Mouse (Mus musculus) layer of hippocampus, postnatal 14 days (tissue): ENCODE measurements at regions not wholly inside any gene's neighbourhood (a gene's known extent, or its start where the extent isn't known, plus 50 kb on each side); places are given as distances from the start of the nearest gene placed in this dataset.

Source experiments
- DNase-seq, 2 experiments: peaks; one replicate each; pipeline ENCODE4 v3.0.0; 2021 to 2022; ENCODE audit warnings: low spot score in 2 of 2, mixed read lengths in 1 of 2

DNA sequence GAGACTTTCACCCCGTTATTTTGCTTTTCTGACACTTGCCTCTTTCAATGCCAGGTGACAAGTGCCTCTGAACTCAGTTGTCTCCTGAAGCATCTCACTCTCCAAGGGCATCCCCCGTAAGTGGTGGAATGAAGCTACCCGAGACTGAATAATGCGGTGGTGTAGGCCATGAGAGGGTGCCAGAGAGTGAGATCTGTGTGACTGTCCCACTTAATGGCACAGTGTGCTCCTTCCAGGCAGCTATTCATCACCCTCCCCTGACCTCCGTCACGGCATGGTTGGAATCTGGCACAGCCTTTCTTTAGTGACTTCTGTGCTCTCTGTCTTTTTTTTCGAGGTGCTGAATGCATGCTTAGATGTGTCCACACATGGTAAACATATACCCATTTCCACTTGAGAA is 102.3 kb upstream of the Hnrnpa3 start:
- DNase-seq: no peak

DNA sequence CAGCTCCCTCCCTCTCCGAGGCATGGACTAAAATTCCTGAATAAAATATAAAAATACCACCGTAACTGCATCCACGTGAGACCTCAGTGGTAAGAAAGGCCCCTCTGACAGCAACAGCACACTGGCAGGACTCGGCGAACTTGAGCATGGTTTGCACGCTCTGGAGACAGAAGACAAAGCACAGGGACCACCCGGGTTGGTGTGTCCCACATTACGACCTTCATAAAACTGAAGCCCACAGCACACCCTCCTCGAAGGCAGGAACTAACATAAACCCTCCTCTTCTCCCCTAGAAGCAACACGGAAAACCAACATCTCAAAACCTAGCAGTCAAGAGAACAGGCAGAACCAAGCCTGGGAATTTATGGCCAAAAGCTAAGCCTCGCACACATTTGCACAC is 101.7 kb upstream of the Hnrnpa3 start:
- DNase-seq: no peak

DNA sequence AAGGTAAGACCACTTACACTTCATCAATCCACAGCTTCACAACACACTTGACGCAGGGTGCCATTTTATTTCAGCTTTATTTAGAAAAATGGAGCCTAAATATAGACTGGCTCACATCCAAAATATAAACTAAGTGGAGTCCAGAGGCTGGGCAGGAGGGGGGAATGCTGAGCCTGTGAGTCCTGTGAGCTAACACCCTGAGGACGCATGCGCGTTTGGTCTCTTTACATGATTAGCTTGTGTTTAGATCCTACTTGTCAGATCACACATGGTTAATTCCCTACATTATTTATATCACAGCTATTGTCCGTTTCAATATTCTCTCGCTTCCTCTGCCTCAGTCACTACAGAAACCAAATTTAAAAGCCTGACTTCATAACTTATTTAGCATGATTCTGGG is 99.1 kb upstream of the Hnrnpa3 start:
- no peak for DNase-seq

DNA sequence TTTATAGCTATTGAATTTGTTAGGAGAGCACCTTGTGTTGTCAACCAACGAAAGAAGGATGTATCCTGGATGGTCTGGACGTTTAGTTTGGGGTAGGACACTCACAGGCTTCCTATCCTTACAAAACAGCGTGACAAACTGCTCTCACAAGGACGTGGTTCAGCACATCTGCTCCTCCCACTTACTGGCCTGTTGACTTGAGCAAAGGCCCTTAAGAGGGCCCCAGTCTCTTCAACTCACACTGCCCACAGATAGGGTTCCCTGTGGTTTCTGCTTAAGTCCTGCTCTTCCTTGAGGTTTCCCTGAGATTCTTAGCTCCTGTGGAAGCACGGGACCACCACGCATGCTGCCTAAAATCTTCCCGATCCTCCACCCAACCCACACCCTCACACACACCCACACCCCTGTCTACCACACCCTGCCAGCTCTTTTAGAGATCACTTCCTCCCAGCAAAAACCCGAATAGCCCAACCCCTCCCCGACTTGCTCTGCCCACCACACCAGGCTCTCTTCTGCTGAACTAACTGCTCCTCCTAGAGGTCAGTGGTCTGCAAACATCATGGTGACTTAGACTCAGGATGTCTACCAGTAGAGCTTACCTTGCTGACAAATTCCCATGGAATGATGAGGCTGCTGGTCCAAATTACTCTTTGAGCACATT is 95.7 kb upstream of the Hnrnpa3 start:
- no peak for DNase-seq

DNA sequence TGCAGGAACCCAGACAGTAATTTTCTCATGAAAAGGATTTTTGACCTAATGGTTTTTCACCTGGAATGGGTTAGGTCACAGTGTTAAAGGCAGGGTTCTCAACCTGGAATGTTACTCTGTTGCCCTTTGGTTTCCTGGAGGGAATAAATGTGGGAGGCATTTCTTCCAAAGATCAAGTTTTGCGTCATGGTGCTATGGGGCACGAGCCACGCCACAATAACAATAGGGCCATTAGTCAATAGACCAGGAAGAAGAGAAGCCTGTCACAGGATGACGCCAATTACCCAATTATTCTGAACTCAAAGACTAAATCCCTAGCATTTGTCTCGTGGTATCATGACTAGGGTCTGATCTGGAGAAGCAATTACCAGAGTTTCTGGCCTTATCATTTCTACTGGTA is 94.3 kb upstream of the Hnrnpa3 start:
- DNase-seq: no peak

DNA sequence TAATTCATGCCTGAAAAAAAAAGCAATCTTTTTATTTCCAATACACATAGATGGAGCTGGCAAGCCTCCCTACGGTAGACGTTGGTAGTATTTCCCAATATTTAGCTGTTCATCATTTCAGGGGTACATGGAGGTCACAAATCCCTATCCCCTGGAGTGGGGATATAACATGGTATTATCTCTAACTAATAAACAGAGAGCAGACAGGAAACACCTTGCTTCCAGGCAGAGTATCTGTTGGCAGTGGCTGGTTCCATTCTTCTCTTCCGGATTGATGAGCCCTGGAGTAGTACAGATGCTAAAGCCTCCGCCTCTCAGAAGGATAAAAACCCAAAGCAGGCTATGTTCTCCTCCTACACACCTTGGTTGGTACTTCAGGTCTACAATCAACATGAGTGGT is 91.9 kb upstream of the Hnrnpa3 start:
- DNase-seq: no peak

DNA sequence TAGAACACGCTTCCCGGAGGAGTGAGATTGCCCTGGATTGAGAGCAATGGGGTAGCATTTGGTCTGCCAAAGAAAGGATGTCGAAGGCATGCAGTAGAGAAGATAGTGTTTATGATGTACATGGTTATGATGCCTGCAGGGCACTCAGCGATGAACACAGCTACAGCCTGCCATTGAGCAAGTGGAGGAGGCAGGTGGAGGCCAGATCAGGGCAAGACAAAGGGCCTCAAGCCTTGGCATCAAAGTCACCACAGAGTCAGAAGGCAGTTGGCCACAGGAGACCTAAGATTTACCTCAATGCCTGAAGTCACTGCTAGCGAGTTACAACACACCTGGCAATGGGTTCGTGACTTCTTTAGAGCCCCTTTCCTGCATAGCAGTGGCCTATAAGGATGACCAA is 89.3 kb upstream of the Hnrnpa3 start:
- DNase-seq: no peak

DNA sequence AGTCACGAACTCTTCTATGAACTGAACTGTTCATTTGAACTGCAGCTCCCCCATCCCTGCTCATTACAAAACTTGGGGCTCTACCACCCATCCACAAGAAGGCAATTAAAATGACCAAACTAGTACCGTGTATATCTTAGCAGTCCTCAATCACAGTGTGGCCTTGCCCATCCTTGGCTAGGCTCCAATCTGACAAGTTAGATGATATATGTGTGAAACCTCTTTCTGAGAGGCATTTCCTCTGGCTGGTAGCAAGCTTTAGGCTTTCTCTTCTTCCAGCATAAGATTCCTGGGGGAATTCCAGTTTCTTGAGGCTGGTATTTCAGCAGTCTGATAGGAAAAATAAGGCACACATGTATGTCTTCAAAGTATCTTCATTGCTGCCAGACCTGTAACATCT is 88.8 kb upstream of the Hnrnpa3 start:
- no peak for DNase-seq

DNA sequence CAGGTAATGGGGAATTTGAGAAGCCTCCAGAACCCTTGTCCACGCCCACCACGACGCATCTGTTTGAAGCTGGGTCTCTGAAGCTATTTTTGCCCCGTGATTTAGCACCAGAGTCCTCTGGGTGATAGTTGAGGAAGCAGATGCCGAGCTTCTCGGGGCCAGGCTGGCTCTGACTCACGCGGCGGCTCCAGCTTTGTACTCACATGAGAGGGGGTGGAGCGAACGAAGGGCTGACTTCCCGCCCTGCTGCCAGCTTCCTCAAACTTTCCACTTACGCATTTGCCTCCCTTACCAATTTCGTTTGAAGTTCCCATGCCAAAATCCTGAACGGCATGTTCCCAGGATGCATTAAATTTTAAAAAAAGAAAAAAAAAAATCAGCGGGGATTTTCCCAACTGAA is 74.1 kb upstream of the Hnrnpa3 start:
- no peak for DNase-seq

DNA sequence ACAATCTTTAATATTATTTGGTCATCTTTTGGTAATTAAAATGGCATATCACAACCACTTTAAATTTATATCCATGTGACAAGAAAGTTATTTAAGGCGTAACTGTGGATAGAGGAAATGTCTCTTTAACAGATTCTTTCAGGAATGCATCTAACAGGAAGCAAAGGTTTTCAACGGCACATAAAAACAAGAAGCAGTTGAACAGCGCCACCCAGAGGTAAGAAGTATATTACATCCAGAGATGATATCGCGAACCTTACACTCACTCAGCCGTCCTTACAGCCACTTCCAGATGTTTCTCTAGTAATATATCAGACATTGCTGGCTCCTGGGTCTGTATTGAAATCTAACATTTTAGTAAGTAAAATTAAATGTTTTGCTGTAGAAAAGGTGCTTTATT is 70.5 kb upstream of the Hnrnpa3 start:
- DNase-seq: peak; percentile 57 to 86

DNA sequence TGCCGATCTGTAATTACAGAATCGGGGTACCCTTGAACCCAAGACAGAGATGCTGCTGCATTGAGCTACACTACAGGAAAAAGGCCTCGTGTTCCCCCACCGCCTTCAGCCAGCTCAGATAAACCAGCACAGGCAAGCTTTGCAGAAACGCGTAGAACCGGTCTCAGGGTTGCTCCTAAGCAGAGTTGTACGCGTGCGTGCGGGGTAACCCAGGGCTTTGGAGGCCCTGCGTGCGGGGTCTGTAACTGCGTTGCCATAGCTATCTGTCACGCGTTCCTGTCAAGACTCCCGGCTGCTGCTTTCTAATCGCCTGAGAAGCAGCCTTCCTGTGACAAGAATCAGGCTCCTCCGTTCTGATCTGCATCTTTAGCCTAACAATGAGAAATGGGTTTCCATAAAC is 69.6 kb upstream of the Hnrnpa3 start:
- DNase-seq: peak in 1 of 2 experiments; percentile 24

DNA sequence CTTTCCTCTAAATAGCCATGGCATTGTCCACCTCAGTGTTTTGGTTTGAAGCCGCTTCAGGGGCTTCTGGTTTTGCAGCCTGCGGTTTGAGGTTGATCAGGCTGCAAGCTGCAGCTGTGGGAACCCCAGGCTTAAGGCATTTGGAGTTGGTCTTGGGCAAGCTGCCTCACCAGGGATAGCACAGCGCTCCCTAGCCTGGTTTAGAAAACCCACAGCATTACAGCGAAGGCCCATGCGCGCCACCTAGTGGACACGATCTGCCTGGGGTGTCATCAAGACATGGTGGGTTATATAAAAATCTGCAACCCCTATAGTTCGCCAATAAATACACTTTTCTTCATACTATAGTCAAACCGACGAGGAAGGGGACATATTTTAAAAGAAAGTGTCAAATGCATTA is 68.9 kb upstream of the Hnrnpa3 start:
- peak; percentile 73 to 80 for DNase-seq

DNA sequence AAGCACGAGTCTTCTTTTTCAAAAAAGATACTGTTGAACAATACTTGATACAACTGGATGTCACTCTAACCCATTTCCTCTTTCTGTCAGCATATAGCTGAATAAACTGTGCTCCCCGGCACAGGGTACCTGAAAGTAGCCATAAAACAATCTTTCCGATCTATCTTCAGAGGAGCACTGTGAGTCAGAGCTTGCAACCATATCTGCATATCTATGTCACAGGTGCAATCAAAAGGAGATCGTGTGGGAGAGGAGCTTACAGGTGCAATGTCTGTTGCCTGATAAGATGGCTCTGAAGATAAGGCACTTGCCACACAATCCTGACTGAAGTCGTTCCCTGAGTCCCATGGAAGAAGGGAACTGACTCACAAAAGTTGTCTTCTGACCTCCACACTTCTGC is 58.5 kb upstream of the Hnrnpa3 start:
- DNase-seq: no peak

DNA sequence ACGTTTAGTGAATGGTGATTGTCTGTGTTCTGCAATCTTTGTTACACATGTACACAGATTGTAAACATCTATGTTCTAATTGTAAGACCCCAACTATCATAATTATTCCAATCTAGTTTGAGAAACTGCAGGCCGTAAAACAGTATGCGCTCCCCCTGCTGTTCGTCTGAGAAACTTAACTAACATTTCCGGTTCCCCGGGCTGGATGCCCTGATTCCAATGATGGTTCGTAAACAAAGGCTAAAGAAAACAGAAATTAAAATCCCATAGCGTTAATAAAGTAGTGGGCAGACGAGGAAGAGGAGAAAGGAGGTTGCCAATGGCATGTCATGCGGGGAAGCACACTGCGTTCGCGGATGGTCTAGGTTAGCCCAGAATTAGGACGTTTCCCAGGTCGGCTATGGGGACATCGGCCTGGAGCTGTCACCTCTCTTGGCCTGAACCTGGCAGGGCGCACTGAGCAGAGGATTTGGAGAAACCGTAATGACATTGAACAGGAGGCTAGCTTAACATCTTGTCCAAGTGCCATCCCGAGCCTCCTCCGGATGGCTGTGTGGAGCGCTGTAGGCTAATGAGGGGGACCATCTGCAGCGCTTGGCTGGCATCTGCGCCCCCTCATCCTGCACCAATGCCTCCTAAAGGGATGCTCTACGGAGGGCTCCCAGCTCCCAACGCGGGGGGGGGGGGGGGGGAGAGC is 55.7 kb upstream of the Hnrnpa3 start:
- peak; percentile 50 to 67 for DNase-seq

DNA sequence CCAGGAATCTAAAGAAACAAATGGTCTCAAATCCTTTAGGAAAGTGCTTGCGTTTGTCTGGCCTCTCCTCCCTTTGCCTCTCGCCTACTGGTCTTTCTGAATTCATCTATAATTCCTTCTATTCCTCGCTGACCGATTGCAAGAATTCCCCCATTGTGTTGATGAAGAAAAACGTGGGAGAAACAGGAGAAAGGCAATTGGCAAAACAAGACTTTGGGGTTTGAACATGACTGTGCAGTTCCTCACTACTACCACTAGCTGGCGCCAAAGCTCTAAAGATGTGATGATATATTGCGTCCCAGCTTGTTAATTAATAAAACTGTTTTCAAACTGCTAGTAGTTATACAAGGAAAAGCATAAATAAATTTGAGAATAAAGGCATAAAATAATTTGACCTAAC is 53.4 kb upstream of the Hnrnpa3 start:
- peak; percentile 46 to 75 for DNase-seq

DNA sequence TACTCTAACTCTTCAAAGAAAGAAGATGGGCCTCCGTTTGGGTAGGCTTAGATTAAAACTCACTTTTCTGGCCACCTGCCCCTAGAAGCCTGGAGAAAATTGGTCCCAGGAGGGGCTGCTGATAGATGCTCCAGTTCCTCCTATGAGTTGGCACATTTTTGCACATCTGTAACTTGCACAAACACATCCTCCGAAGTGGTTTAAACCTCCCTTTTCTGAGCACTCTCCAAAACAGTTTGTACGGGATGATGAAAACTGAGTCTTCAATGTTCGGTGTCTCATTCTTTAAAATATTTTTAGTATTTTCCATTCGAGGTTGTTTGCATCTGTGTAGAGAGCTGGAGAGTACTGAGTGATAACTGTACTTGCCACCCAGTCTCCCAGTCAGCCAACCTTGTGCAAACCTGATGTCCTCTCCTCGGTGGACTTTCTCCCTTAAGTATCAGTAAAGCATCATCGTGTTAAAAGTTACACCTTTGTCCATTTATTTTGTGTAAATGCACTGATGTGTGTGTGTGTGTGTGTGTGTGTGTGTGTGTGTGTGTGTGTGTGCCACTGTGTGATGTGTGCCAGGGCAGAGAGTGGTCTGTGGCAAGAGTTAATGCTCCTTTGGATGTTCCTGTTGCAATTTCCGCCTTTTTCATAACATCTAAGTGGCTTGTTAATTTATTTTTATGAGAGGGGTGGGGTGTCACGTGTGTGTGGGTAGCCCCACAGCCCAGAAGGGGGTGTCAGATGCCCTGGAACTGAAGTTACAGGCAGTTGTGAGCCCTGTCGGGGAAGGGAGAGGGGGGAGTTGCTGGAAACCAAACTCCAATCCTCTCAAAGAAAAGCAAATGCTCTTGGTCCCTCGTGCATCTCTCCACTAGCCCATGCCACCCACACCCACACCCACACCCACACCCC is 51.8 kb upstream of the Hnrnpa3 start:
- DNase-seq: no peak

DNA sequence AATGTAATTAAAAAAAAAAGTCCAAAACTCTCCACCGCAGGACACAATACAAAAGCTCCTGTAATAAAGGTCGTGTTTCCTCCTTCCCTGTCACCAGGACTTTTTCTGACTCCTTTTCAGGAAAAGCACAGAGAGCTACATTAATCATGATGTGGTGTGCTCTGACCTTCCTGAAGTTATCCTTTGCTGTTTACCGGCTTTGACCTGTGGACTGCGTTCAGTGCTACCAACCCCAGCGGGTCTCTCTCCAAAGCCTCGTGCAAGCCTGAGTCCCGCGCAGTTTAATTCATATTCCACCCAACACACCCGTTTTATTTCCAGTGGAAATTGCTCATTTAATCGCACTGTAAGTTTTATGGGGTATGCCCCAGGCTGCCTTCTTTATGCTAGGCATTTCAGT is 51.1 kb upstream of the Hnrnpa3 start:
- DNase-seq: no peak

DNA sequence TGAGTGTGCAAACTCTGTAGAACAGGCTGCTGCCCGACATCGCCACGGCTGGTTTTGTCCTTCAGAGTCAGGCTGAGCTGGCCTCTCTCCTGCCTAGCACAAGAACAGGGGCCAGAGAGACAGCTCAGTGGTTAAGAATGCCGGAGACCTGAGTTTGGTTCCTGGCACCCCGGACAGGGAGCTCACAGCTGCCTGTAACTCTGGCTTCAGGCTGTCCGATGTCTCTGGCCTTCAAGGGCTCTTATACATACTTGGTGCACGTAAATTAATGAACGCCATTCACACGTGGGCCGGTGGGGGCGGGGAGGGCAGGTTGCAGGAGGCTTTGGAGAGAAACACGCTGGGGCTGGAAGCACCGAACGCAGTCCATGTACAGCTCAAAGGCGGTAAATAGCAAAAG is 50.6 kb upstream of the Hnrnpa3 start:
- DNase-seq: no peak

DNA sequence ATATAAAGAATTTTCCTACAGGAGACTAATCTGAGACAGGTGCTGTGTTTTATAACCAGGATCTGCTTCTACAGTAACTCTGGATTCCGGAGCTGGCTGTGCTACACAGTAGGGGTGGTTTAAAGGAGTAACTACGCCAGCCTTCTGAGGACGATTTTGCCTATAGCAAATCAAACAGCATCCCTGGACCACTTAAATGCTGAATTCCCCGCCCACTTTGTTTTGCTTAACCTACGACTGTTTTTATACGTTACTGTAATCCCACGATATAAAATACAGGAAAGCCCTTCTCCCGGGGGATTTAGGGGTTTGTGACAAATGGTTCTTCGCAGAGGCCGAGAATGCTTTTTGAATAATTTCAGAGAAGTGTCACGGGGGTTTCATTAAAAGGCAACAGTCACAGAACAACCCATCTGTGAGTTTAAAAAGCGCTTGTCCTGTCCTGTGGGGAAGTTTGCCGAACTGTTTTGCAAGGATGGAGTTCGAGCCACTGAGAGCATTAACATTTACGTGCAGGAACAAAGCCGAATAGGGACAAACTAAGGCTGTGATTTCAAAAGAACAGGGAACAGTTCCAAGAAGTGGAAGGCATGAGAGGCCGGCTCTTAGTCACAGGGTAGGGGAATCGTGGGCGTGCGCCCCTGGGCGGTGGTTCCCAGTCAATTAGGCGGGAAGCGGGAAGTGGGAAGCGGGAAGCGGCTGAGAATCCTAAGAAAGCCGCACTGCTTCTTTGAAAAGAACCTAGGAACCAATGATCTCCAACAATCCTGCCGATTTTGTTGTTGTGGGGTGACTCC is 49.7 kb upstream of the Hnrnpa3 start:
- no peak for DNase-seq
